Mouse (Mus musculus) myocyte (in vitro differentiated cells): Measurements from ENCODE around the gene Ccdc130. TPM values are rescaled to one million over a fixed set of nuclear protein-coding genes. Genes with fewer than 3 reads are reported as not detected.
A peak's percentile ranks its signal among the peaks of the same experiment; 100 is the strongest.
"Not testable (repeated sequence)": the region's sequence is repeated elsewhere in the genome, so short reads cannot be mapped to it uniquely, and the experiment has no call there.

Experiments
- H3K27me3 ChIP-seq: one replicate; pipeline ENCODE4 v1.6.1; 2011; ENCODE audit not compliant: control insufficient read depth, insufficient read depth, insufficient read length
- H3K36me3 ChIP-seq: one replicate; pipeline ENCODE4 v1.6.1; 2011; ENCODE audit not compliant: control insufficient read depth, insufficient read depth
- H3K4me2 ChIP-seq: one replicate; pipeline ENCODE4 v1.6.1; 2011; ENCODE audit warnings: low read depth, control low read depth
- H3K4me3 ChIP-seq: one replicate; pipeline ENCODE4 v1.5.1; 2011; ENCODE audit warnings: mild to moderate bottlenecking, control low read depth, moderate library complexity
- H3K79me2 ChIP-seq: one replicate; pipeline ENCODE4 v1.6.1; 2011; ENCODE audit not compliant: control insufficient read depth, insufficient read depth
- H3ac ChIP-seq: one replicate; pipeline ENCODE4 v1.6.1; 2011; ENCODE audit not compliant: control insufficient read depth, insufficient read length
- CEBPB ChIP-seq: IDR thresholded peaks from 2 replicates; pipeline ENCODE4 v1.6.1; 2011; ENCODE audit warnings: mild to moderate bottlenecking, moderate library complexity; ENCODE audit not compliant: poor library complexity, insufficient read depth, severe bottlenecking
- E2F4 ChIP-seq: IDR thresholded peaks from one replicate; pipeline ENCODE4 v1.6.1; 2011; ENCODE audit warnings: mild to moderate bottlenecking, control low read depth, moderate library complexity; ENCODE audit not compliant: insufficient read depth
- MAX ChIP-seq: IDR thresholded peaks from one replicate; pipeline ENCODE4 v1.6.1; 2011; ENCODE audit warnings: low read depth, mild to moderate bottlenecking, control low read depth
- MYOD1 ChIP-seq, 3 experiments: IDR thresholded peaks; one replicate each; pipeline ENCODE4 v1.6.1; 2011; ENCODE audit warnings: control low read depth in 2 of 3, low read depth in 2 of 3, mild to moderate bottlenecking in 2 of 3, moderate library complexity in 1 of 3; ENCODE audit not compliant: insufficient read length in 2 of 3, control insufficient read depth in 1 of 3
- MYOG ChIP-seq, 3 experiments: IDR thresholded peaks; one replicate each; pipeline ENCODE4 v1.6.1; 2011; ENCODE audit warnings: control low read depth in 2 of 3, low read depth in 2 of 3, mild to moderate bottlenecking in 2 of 3; ENCODE audit not compliant: insufficient read length in 2 of 3, control insufficient read depth in 1 of 3, insufficient read depth in 1 of 3
- POLR2A ChIP-seq: IDR thresholded peaks from one replicate; pipeline ENCODE4 v1.6.1; 2011; ENCODE audit warnings: low read depth, mild to moderate bottlenecking, control low read depth, moderate library complexity; ENCODE audit not compliant: insufficient read length
- POLR2AphosphoS2 ChIP-seq: IDR thresholded peaks from one replicate; pipeline ENCODE4 v1.6.1; 2011; ENCODE audit warnings: low read depth, control low read depth; ENCODE audit not compliant: insufficient read length
- REST ChIP-seq: IDR thresholded peaks from one replicate; pipeline ENCODE4 v1.6.1; 2011; ENCODE audit warnings: mild to moderate bottlenecking, control low read depth, moderate library complexity; ENCODE audit not compliant: insufficient read depth, insufficient read length
- SRF ChIP-seq: IDR thresholded peaks from one replicate; pipeline ENCODE4 v1.6.1; 2011; ENCODE audit warnings: low read depth; ENCODE audit not compliant: control insufficient read depth, insufficient read length
- TCF12 ChIP-seq: IDR thresholded peaks from one replicate; pipeline ENCODE4 v1.6.1; 2011; ENCODE audit warnings: mild to moderate bottlenecking, control low read depth; ENCODE audit not compliant: poor library complexity, insufficient read depth, severe bottlenecking
- TCF3 ChIP-seq: IDR thresholded peaks from one replicate; pipeline ENCODE4 v1.6.1; 2011; ENCODE audit warnings: low read depth, control low read depth; ENCODE audit not compliant: insufficient read length
- USF1 ChIP-seq: IDR thresholded peaks from one replicate; pipeline ENCODE4 v1.6.1; 2011; ENCODE audit warnings: low read depth, mild to moderate bottlenecking, control low read depth, moderate library complexity
- polyA plus RNA-seq: library from polyadenylated mRNA; unstranded; fragments of >200 nt; fragmentation: generic; extraction: Trizol; gene quantifications from one replicate; pipeline ENCODE4 v1.2.1, GENCODE M21; 2012; ENCODE audit warnings: missing spikeins

Ccdc130 gene
- polyA plus RNA-seq, 1 experiment: 28.9 TPM

GRCm38 (mm10) chr8:84291688-84292087 is 21.5 kb upstream of the Ccdc130 start:
- no peaks in the 10 kb centered on the region for H3K36me3 ChIP-seq
- no peak overlapping the region for H3K4me3 ChIP-seq

GRCm38 (mm10) chr8:84291086-84291485 is 20.9 kb upstream of the Ccdc130 start:
- no peak for TF ChIP-seq TCF3
- no peak for TF ChIP-seq CEBPB
- no peak for TF ChIP-seq MAX
- no peak for TF ChIP-seq MYOG (IDR thresholded peaks at IDR 0.05; ENCODE audit: control insufficient read depth in 1 of 3, insufficient read depth in 1 of 3, insufficient read length in 2 of 3, low read depth in 2 of 3)
- no peak for TF ChIP-seq REST
- no peak for TF ChIP-seq USF1
- TF ChIP-seq E2F4: no peak
- no peak for TF ChIP-seq TCF12

More at GRCm38 (mm10) chr8:84291688-84292087, 21.5 kb upstream of the Ccdc130 start:
- Histone ChIP-seq H3K4me2 (no peak overlapping the region), H3K79me2 (no peaks in the 10 kb centered on the region), H3ac (no peak overlapping the region), H3K27me3 (no peaks in the 10 kb centered on the region)
- no peak for TF ChIP-seq TCF12
- no peak for TF ChIP-seq MAX
- TF ChIP-seq POLR2A: no peak
- no peak for TF ChIP-seq USF1
- TF ChIP-seq MYOG (IDR thresholded peaks at IDR 0.05; ENCODE audit: control insufficient read depth in 1 of 3, insufficient read depth in 1 of 3, insufficient read length in 2 of 3, low read depth in 2 of 3): no peak
- no peak for TF ChIP-seq REST
- TF ChIP-seq TCF3: no peak
- no peak for TF ChIP-seq POLR2AphosphoS2
- TF ChIP-seq SRF: no peak
- TF ChIP-seq CEBPB: no peak
- no peak for TF ChIP-seq E2F4
- no peak for TF ChIP-seq MYOD1 (IDR thresholded peaks at IDR 0.05; ENCODE audit: control insufficient read depth in 1 of 3, insufficient read length in 2 of 3, low read depth in 2 of 3)

GRCm38 (mm10) chr8:84288892-84289291 is 18.7 kb upstream of the Ccdc130 start:
- Histone ChIP-seq H3K27me3 (no peaks in the 10 kb centered on the region), H3K4me2 (no peak overlapping the region), H3K4me3 (no peak overlapping the region), H3K79me2 (no peaks in the 10 kb centered on the region), H3K36me3 (no peaks in the 10 kb centered on the region), H3ac (no peak overlapping the region)
- TF ChIP-seq SRF: no peak
- TF ChIP-seq TCF3: no peak
- TF ChIP-seq E2F4: no peak
- TF ChIP-seq POLR2A: no peak

More at GRCm38 (mm10) chr8:84291086-84291485, 20.9 kb upstream of the Ccdc130 start:
- no peak overlapping the region for H3K4me2 ChIP-seq
- H3K79me2 ChIP-seq: no peaks in the 10 kb centered on the region
- no peaks in the 10 kb centered on the region for H3K36me3 ChIP-seq
- no peaks in the 10 kb centered on the region for H3K27me3 ChIP-seq
- H3ac ChIP-seq: no peak overlapping the region
- no peak overlapping the region for H3K4me3 ChIP-seq

GRCm38 (mm10) chr8:84285665-84286064 is 15.5 kb upstream of the Ccdc130 start:
- H3K36me3 ChIP-seq, H3K4me2 ChIP-seq, H3K27me3 ChIP-seq, H3K4me3 ChIP-seq, H3K79me2 ChIP-seq, H3ac ChIP-seq: not testable (repeated sequence)
- TF ChIP-seq MYOG (IDR thresholded peaks at IDR 0.05; ENCODE audit: control insufficient read depth in 1 of 3, insufficient read depth in 1 of 3, insufficient read length in 2 of 3, low read depth in 2 of 3): peak in 1 of 3 experiments; percentile 6

GRCm38 (mm10) chr8:84284608-84285063 is 14.5 kb upstream of the Ccdc130 start:
- TF ChIP-seq REST (no peak), TCF12 (no peak), MYOD1 (IDR thresholded peaks at IDR 0.05; ENCODE audit: control insufficient read depth in 1 of 3, insufficient read length in 2 of 3, low read depth in 2 of 3) (no peak), E2F4 (no peak), MYOG (IDR thresholded peaks at IDR 0.05; ENCODE audit: control insufficient read depth in 1 of 3, insufficient read depth in 1 of 3, insufficient read length in 2 of 3, low read depth in 2 of 3) (no peak), TCF3 (no peak), SRF (no peak), MAX (no peak), USF1 (no peak), CEBPB (no peak)
- Histone ChIP-seq H3ac (no peak overlapping the region), H3K4me2 (peak overlapping the region; percentile 24), H3K27me3 (no peaks in the 10 kb centered on the region), H3K4me3 (no peak overlapping the region), H3K79me2 (no peaks in the 10 kb centered on the region), H3K36me3 (no peaks in the 10 kb centered on the region)
